Mouse (Mus musculus): ENCODE measurements around the gene Sept5. TPM values are rescaled to one million over a fixed set of nuclear protein-coding genes. Genes with fewer than 3 reads are reported as not detected.

Sept5 gene
- polyA plus RNA-seq (2016; fragmentation: Nextera tagmentation; extraction: Ambion mirVana): 81.6 and 84.4 TPM in 2 replicates

GRCm38 (mm10) chr16:18629390-18630231, at the start of gene Sept5:
Sept5 (minus strand) TSS chr16:18629954.
- ATAC-seq (ENCODE audit: low FRiP score, low read depth): peak; percentile 53
- under 1% methylated on average over 58 of the region's 93 CpGs for WGBS
- peaks cover 42% of the 10 kb centered on the region for H3K4me1 ChIP-seq

GRCm38 (mm10) chr16:18679112-18679511, 49.4 kb upstream of the Sept5 start:
- Histone ChIP-seq H3K4me2 (replicated peaks) (no peak overlapping the region), H3K27me3 (no peaks in the 10 kb centered on the region), H3K9me3 (no peaks in the 10 kb centered on the region), H3K4me3 (no peak overlapping the region), H3K9ac (replicated peaks) (no peak overlapping the region), H3K27ac (replicated peaks) (no peak overlapping the region), H3K4me1 (peaks cover 5% of the 10 kb centered on the region; the same call in 1 of the 2 replicates), H3K36me3 (no peaks in the 10 kb centered on the region)
- 47% methylated on average over 5 of the region's 5 CpGs for whole genome bisulfite sequencing
- no peak for ATAC-seq (ENCODE audit: low FRiP score, low read depth)

More at GRCm38 (mm10) chr16:18629390-18630231, at the start of gene Sept5:
- peak within 1 kb of the TSS; percentile 86 for H3K27ac ChIP-seq (replicated peaks)
- H3K27me3 ChIP-seq: peaks cover 63% of the 10 kb centered on the region
- H3K36me3 ChIP-seq: peaks cover 5% of the 10 kb centered on the region; the same call in 1 of the 2 replicates
- H3K4me2 ChIP-seq (replicated peaks): peak within 1 kb of the TSS; percentile 84
- no peaks in the 10 kb centered on the region for H3K9me3 ChIP-seq
- H3K9ac ChIP-seq (replicated peaks): peak within 1 kb of the TSS; percentile 95
- peak within 1 kb of the TSS; percentile 87 for H3K4me3 ChIP-seq

- 35% methylated on average over 17 of the region's 17 CpGs for WGBS
- Histone ChIP-seq H3K27ac (replicated peaks) (no peak overlapping the region), H3K4me1 (no peaks in the 10 kb centered on the region), H3K36me3 (no peaks in the 10 kb centered on the region), H3K9ac (replicated peaks) (no peak overlapping the region), H3K4me3 (no peak overlapping the region), H3K9me3 (no peaks in the 10 kb centered on the region), H3K4me2 (replicated peaks) (no peak overlapping the region), H3K27me3 (no peaks in the 10 kb centered on the region)
- ATAC-seq (ENCODE audit: low FRiP score, low read depth): no peak
Observed at GRCm38 (mm10) chr16:18677746-18678679, 48.3 kb upstream of the Sept5 start.

DNA sequence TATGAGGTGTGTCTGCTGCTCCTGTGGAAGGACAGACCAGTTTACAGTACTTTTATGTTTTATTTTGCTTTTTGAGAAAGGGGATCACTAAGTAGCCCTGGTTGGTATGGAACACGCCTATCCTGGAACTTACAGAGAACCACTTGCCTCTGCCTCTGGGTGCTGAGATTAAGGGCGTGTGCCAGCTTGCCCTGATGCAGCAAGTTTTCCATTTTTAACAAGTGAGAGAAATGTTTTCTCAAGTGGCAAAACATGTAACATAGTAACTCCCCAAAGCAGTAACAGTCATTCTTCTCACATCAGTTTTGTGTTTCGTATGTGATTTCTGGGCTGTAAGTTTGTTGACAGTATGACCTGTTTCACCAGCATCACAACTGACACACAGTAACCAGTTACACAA, 43.3 kb upstream of the Sept5 start:
- 90% methylated on average over 3 of the region's 3 CpGs for WGBS
- Histone ChIP-seq H3K27ac (replicated peaks) (no peak overlapping the region), H3K4me3 (no peak overlapping the region), H3K4me2 (replicated peaks) (no peak overlapping the region), H3K9ac (replicated peaks) (no peak overlapping the region), H3K9me3 (no peaks in the 10 kb centered on the region), H3K4me1 (no peaks in the 10 kb centered on the region), H3K36me3 (no peaks in the 10 kb centered on the region), H3K27me3 (no peaks in the 10 kb centered on the region)
- no peak for ATAC-seq (ENCODE audit: low FRiP score, low read depth)

DNA sequence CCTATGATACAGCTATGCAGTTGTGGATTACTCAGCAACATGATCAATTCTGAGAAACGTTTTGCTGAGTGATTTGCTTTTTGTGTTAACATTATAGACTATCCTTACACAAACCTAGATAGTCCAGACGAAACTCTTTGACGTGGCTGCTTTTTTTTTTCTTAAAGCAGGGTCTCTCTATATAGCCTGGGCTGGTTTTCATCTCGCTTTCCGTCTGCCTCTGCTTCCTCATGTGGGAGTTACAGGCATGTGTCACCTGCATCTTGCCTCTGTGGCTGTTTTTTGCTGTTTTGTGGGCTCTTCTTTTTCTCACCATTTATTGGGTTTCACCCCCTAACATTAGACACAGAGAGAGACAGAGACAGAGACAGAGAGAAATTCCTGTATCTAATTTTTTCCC, 42.3 kb upstream of the Sept5 start:
- Histone ChIP-seq H3K4me2 (replicated peaks) (no peak overlapping the region), H3K27ac (replicated peaks) (no peak overlapping the region), H3K27me3 (no peaks in the 10 kb centered on the region), H3K9ac (replicated peaks) (no peak overlapping the region), H3K36me3 (no peaks in the 10 kb centered on the region), H3K9me3 (no peaks in the 10 kb centered on the region), H3K4me3 (no peak overlapping the region), H3K4me1 (no peaks in the 10 kb centered on the region)
- 76% methylated on average over 5 of the region's 5 CpGs for WGBS
- no peak for ATAC-seq (ENCODE audit: low FRiP score, low read depth)

GRCm38 (mm10) chr16:18669914-18670313, 40.2 kb upstream of the Sept5 start:
- ATAC-seq (ENCODE audit: low FRiP score, low read depth): no peak
- no peak overlapping the region for H3K27ac ChIP-seq (replicated peaks)
- no peak overlapping the region for H3K4me3 ChIP-seq
- H3K9me3 ChIP-seq: no peaks in the 10 kb centered on the region
- no peak overlapping the region for H3K4me2 ChIP-seq (replicated peaks)
- no peak overlapping the region for H3K9ac ChIP-seq (replicated peaks)
- WGBS: 72% methylated on average over 6 of the region's 6 CpGs
- H3K36me3 ChIP-seq: no peaks in the 10 kb centered on the region
- no peaks in the 10 kb centered on the region for H3K4me1 ChIP-seq
- no peaks in the 10 kb centered on the region for H3K27me3 ChIP-seq

DNA sequence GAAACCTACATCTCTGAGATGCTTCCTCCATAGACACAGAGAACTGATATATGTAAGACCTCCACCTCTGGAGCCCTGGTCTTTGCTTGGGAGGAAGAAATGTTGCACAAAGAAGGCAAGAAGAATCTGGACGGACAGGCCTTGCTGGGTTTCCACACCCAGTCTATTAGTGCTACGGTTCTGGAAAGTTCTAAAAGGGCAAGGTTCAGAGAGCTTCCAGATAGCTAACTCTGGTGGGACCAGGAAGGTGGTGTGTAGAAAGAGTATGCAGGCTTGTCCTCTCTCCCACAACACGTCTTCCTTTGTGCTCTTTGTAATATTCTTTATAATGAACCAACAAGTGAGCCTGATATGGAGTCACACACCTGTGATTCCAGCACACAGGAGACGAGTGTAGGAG, 28.8 kb upstream of the Sept5 start:
- Histone ChIP-seq H3K36me3 (no peaks in the 10 kb centered on the region), H3K4me1 (no peaks in the 10 kb centered on the region), H3K9ac (replicated peaks) (no peak overlapping the region), H3K9me3 (no peaks in the 10 kb centered on the region), H3K27me3 (no peaks in the 10 kb centered on the region; the same call in 1 of the 2 replicates), H3K4me3 (no peak overlapping the region), H3K27ac (replicated peaks) (no peak overlapping the region), H3K4me2 (replicated peaks) (no peak overlapping the region)
- 91% methylated on average over 4 of the region's 4 CpGs for WGBS
- no peak for ATAC-seq (ENCODE audit: low FRiP score, low read depth)

DNA sequence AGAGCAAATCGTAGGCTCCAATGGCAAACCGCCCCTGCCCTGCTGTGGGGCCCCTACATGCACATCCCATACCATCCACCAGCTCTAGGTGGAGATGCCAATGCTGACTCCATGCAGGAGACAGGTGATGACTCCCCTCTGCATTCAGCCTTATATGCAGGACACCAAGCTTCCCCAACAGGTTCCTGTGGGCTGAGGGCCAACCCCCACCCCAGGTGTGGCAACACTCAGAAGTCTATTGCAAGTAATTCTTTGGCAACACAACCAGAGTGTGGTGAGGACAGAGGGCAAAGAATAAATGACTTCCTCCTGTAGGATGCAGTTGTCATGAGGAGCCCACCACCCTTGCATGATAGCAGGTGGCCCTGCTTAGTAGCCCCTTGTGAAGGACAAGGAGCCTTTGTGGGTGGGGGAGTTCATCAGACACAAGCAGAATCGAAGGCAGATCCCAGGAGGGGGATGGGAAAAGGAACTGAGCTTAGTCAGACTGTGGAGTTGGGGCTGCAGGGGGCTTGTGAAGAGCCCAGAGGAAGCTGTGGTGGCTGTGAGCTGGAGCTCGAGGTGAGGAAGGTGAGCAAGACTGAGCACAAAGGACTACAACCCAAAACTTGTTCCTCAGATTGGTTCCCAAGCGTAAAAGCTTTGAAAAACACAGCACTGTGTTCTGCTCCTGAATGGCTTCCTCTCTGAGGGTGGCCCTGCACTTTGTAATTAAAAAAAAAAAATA, 25.8 kb upstream of the Sept5 start:
- H3K27ac ChIP-seq (replicated peaks): no peak overlapping the region
- H3K9me3 ChIP-seq: no peaks in the 10 kb centered on the region
- 65% methylated on average over 5 of the region's 5 CpGs for WGBS
- H3K27me3 ChIP-seq: no peaks in the 10 kb centered on the region; the same call in 1 of the 2 replicates
- no peaks in the 10 kb centered on the region for H3K4me1 ChIP-seq
- no peak overlapping the region for H3K9ac ChIP-seq (replicated peaks)
- no peaks in the 10 kb centered on the region for H3K36me3 ChIP-seq
- H3K4me3 ChIP-seq: no peak overlapping the region
- no peak for ATAC-seq (ENCODE audit: low FRiP score, low read depth)
- H3K4me2 ChIP-seq (replicated peaks): no peak overlapping the region

- no peak for ATAC-seq (ENCODE audit: low FRiP score, low read depth)
- 92% methylated on average over 6 of the region's 6 CpGs for WGBS
Observed at GRCm38 (mm10) chr16:18653290-18654160, 23.8 kb upstream of the Sept5 start.

DNA sequence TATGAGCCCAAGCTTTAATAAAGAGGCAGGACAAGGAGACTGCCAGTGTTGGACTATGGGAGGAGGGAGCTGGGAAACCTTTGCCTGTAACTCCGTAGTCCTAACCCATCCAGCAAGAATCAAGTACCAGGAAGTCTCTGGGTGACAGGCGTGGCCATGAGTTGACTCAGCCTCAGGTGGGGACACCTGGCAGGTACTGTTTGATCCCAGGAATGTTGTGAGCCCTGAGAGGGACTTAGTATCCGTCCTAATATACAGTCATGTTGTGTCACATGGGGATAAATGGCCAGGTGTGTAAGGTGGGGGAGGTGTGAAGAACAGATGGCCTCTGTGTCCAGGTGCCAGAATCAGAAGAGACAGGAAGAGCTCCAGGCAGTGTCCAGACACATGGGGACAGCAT, 19.4 kb upstream of the Sept5 start:
- ATAC-seq (ENCODE audit: low FRiP score, low read depth): no peak
- Histone ChIP-seq H3K36me3 (no peaks in the 10 kb centered on the region), H3K9me3 (no peaks in the 10 kb centered on the region), H3K4me2 (replicated peaks) (no peak overlapping the region), H3K4me3 (no peak overlapping the region), H3K9ac (replicated peaks) (no peak overlapping the region), H3K27ac (replicated peaks) (no peak overlapping the region), H3K27me3 (no peaks in the 10 kb centered on the region), H3K4me1 (no peaks in the 10 kb centered on the region)
- WGBS: 63% methylated on average over 3 of the region's 3 CpGs

More at GRCm38 (mm10) chr16:18653290-18654160, 23.8 kb upstream of the Sept5 start:
- Histone ChIP-seq H3K4me2 (replicated peaks) (no peak overlapping the region), H3K36me3 (no peaks in the 10 kb centered on the region), H3K4me3 (no peak overlapping the region), H3K27ac (replicated peaks) (no peak overlapping the region), H3K27me3 (no peaks in the 10 kb centered on the region; the same call in 1 of the 2 replicates), H3K9me3 (no peaks in the 10 kb centered on the region), H3K4me1 (no peaks in the 10 kb centered on the region), H3K9ac (replicated peaks) (no peak overlapping the region)

GRCm38 (mm10) chr16:18645329-18645728, 15.6 kb upstream of the Sept5 start:
- Histone ChIP-seq H3K4me3 (no peak overlapping the region), H3K4me2 (replicated peaks) (no peak overlapping the region), H3K9ac (replicated peaks) (no peak overlapping the region), H3K4me1 (no peaks in the 10 kb centered on the region), H3K27me3 (no peaks in the 10 kb centered on the region), H3K27ac (replicated peaks) (no peak overlapping the region), H3K36me3 (no peaks in the 10 kb centered on the region), H3K9me3 (no peaks in the 10 kb centered on the region)
- 79% methylated on average over 6 of the region's 6 CpGs for WGBS
- ATAC-seq (ENCODE audit: low FRiP score, low read depth): no peak
